Mouse (Mus musculus) intestine, embryonic 14.5 days (tissue): ENCODE results near the gene Wwc1. TPM values are rescaled to one million over a fixed set of nuclear protein-coding genes. Genes with fewer than 3 reads are reported as not detected.
A peak's percentile ranks its signal among the peaks of the same experiment; 100 is the strongest.

ENCODE experiments used
- ATAC-seq: fragments of 200-750 bp; cut with Nextera tagmentation; replicated peaks from 2 replicates; pipeline ENCODE4 v1.8.0; 2017; ENCODE audit warnings: low read depth, moderate number of reproducible peaks, moderate TSS enrichment, moderate library complexity; ENCODE audit not compliant: low FRiP score, low TSS enrichment
- DNase-seq: peaks from one replicate; pipeline ENCODE4 v3.0.0-alpha.2; 2018; ENCODE audit warnings: low spot score
- H3K27ac ChIP-seq: fragments of 300-500 bp; sonication (generic); 2 replicates; pipeline ENCODE4 v1.5.1; 2014; ENCODE audit warnings: low read depth, mild to moderate bottlenecking, control low read depth
- H3K27me3 ChIP-seq: fragments of 300-500 bp; sonication (generic); replicated peaks from 2 replicates; pipeline ENCODE4 v1.6.1; 2014; ENCODE audit warnings: low read length, control low read depth; ENCODE audit not compliant: control insufficient read depth, insufficient read depth
- H3K36me3 ChIP-seq: fragments of 300-500 bp; sonication (generic); 2 replicates; pipeline ENCODE4 v1.6.1; 2014; ENCODE audit warnings: low read length, control low read depth; ENCODE audit not compliant: control insufficient read depth, insufficient read depth
- H3K4me1 ChIP-seq: fragments of 300-500 bp; sonication (generic); replicated peaks from 2 replicates; pipeline ENCODE4 v1.6.1; 2014; ENCODE audit warnings: low read length, control low read depth, mixed read lengths; ENCODE audit not compliant: control insufficient read depth, insufficient read depth
- H3K4me2 ChIP-seq: fragments of 300-500 bp; sonication (generic); 2 replicates; pipeline ENCODE4 v1.6.1; 2014; ENCODE audit warnings: low read length
- H3K4me3 ChIP-seq: fragments of 300-500 bp; sonication (generic); 2 replicates; pipeline ENCODE4 v1.5.1; 2014; ENCODE audit warnings: low read depth, low read length, control low read depth, mixed read lengths
- H3K9ac ChIP-seq: fragments of 300-500 bp; sonication (generic); 2 replicates; pipeline ENCODE4 v1.6.1; 2014; ENCODE audit warnings: mild to moderate bottlenecking, low read length
- H3K9me3 ChIP-seq: fragments of 300-500 bp; sonication (generic); 2 replicates; pipeline ENCODE4 v1.6.1; 2016; ENCODE audit warnings: low read length, control low read depth; ENCODE audit not compliant: control insufficient read depth
- WGBS: fragments of 180-500 bp; shearing (Covaris S2); extraction: QIAGEN DNeasy Blood & Tissue Kit; methylation state at CpG from one replicate; pipeline ENCODE4 v1.1.7; 2014; 5-methylcytosine and 5-hydroxymethylcytosine counted together
- polyA plus RNA-seq: library from polyadenylated mRNA; unstranded; fragments of >200 nt; fragmentation: Nextera tagmentation; extraction: Ambion mirVana; gene quantifications from 2 replicates; pipeline ENCODE4 v1.2.1, GENCODE M21; 2014

Wwc1 gene
- polyA plus RNA-seq, 1 experiment from 2014 or later = 12.4 TPM

DNA sequence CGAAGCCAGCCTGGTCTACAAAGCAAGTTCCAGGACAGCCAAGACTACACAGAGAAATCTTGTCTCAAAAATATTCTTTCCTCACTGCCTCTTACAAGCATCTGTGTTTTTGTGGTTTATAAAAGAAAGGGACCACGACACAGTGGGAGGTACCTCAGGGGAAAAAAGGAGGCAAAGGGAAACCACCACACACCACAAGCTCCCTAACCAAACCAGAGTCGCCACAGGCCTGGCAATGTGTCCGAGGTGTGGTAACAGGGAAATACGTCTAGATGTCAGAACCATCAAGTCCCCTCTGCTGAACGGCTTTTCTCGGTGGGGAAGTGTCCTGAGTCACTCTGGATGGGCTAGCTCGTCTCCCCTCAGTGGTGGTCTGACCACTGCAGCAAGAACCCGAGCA is 80.4 kb downstream of the Wwc1 start:
- no peak for DNase-seq
- Histone ChIP-seq H3K4me3 (no peak overlapping the region), H3K9me3 (no peaks in the 10 kb centered on the region), H3K9ac (no peak overlapping the region), H3K4me2 (no peak overlapping the region), H3K27ac (no peak overlapping the region), H3K36me3 (no peaks in the 10 kb centered on the region), H3K27me3 (no peaks in the 10 kb centered on the region), H3K4me1 (no peaks in the 10 kb centered on the region)
- WGBS = 76% methylated on average over 9 of the region's 9 CpGs
- ATAC-seq = no peak

DNA sequence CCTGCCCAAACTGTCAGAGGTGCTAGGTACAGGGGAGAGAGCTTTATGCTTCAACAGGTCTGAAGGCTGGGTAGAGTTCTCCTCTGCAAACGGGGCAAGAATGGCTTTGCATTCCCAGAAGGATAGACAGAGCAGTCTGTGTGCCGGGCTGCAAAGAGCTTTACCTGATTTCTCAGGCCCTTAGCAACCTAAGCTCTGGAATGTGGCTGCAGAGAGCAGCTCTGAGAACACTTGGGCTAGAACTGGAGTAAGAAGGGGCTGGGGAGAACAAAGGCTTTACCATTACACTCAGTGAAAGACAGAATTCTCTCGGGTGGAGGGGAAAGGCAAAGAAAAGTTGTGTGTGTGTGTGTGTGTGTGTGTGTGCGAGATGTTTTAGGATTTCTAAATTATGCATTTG is 86.9 kb downstream of the Wwc1 start:
- Histone ChIP-seq H3K27ac (peak overlapping the region; percentile 59; the same call in 1 of the 2 replicates), H3K36me3 (0 out of 2 replicates have a peak, but pooled peaks cover 3% of the 10 kb centered on the region), H3K4me2 (no peak overlapping the region), H3K9me3 (no peaks in the 10 kb centered on the region), H3K27me3 (no peaks in the 10 kb centered on the region), H3K4me1 (peaks cover 8% of the 10 kb centered on the region), H3K9ac (no peak overlapping the region), H3K4me3 (no peak overlapping the region)
- WGBS = 53% methylated on average over 4 of the region's 4 CpGs
- DNase-seq (no peak), ATAC-seq (no peak)

DNA sequence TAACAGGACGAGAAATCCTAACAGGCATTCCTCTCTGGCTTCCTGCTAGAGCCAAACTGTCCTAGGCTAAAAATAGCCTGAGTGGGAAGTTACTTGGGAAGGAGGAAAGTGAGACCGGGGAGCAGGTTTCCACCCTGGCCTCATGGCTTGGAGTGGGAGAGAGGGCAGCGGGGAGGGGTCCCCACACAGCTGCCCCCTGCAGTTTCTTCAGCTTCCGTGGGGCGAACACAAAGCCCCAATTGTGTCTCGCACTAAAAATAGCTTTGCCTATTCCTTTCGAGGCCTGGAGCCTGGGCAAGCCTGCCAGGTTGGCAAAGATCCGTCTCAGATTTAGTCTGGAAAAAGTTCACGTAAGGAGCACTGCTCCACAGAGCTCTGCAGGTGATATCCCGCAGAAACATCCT is 87.3 kb downstream of the Wwc1 start:
- DNase-seq (no peak), ATAC-seq (no peak)
- Histone ChIP-seq H3K4me3 (no peak overlapping the region), H3K9me3 (no peaks in the 10 kb centered on the region), H3K4me1 (peaks cover 8% of the 10 kb centered on the region), H3K27me3 (no peaks in the 10 kb centered on the region), H3K4me2 (no peak overlapping the region), H3K27ac (peak overlapping the region; percentile 59), H3K9ac (no peak overlapping the region), H3K36me3 (0 out of 2 replicates have a peak, but pooled peaks cover 3% of the 10 kb centered on the region)
- 46% methylated on average over 10 of the region's 10 CpGs for WGBS

DNA sequence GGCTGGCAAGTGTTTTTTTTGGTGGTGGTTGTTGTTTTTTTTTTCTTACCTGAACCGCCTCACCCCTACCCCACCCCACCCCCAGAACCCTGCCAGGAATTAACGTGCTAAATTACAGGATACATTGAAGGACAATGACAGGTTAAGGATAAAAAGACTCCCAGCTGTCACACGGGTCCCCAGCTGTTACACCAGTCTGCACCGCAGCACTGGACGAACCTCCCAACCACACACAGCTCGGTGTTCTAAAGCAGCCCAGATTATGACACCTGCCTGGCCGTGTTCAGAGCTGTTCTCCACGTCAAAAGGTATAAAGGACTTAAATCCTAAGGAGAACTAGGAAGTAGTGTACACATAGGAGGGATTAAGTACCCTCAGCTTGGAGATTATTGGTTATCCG is 88.0 kb downstream of the Wwc1 start:
- ATAC-seq = no peak
- 77% methylated on average over 9 of the region's 9 CpGs for WGBS
- H3K4me1 ChIP-seq = peaks cover 8% of the 10 kb centered on the region
- H3K27me3 ChIP-seq = no peaks in the 10 kb centered on the region
- H3K9me3 ChIP-seq = no peaks in the 10 kb centered on the region
- H3K4me3 ChIP-seq = no peak overlapping the region
- H3K4me2 ChIP-seq = no peak overlapping the region
- 0 out of 2 replicates have a peak, but pooled peaks cover 3% of the 10 kb centered on the region for H3K36me3 ChIP-seq
- no peak overlapping the region for H3K9ac ChIP-seq
- H3K27ac ChIP-seq = no peak overlapping the region; the same call in 1 of the 2 replicates
- no peak for DNase-seq

DNA sequence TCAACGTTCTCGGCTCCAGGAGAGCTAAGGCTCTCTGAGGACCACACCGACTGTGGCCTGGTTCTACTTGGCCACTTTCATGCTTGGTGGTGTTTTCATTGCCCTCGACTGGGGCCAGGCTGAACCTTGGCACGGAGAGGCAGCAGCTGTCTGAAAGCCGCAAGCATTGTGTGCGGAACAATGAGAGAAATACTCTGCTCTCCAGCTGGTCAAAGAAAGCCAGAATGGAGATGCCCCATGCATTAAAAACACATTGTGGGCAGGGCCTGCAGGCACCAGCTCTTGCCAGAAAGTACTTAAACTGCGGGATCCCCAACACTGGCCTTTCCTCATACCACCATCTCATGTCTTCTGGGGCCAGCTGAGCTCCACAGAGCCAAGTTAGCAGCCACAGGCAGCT is 91.5 kb downstream of the Wwc1 start:
- H3K4me1 ChIP-seq = peaks cover 8% of the 10 kb centered on the region
- H3K27ac ChIP-seq = no peak overlapping the region
- ATAC-seq = no peak
- H3K4me3 ChIP-seq = no peak overlapping the region
- no peak overlapping the region for H3K9ac ChIP-seq
- peaks cover 3% of the 10 kb centered on the region; the same call in 1 of the 2 replicates for H3K36me3 ChIP-seq
- no peak overlapping the region for H3K4me2 ChIP-seq
- WGBS = 88% methylated on average over 8 of the region's 8 CpGs
- no peaks in the 10 kb centered on the region for H3K27me3 ChIP-seq
- no peak for DNase-seq
- no peaks in the 10 kb centered on the region for H3K9me3 ChIP-seq

DNA sequence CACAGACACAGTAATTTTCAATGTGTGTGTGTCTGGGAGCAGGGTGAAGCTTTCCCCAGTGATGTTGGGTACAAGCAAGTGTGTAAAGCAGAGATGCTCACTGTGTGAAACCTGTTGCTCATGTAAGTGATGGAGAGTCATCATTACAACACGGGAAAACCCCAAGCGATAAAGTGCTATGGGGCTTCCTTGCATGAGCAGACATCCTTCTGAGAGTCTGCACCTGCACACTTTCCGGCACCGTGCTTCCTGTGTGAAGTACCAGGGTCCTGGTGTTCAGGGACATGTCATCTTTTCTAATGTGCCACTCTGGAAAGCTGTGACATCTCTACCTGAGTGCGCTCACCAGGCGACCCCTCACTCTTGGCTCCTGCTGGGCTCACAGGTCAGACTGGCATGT is 97.5 kb downstream of the Wwc1 start:
- DNase-seq (no peak), ATAC-seq (no peak)
- Histone ChIP-seq H3K9ac (no peak overlapping the region), H3K27ac (no peak overlapping the region), H3K36me3 (peaks cover 12% of the 10 kb centered on the region), H3K4me3 (no peak overlapping the region), H3K4me2 (no peak overlapping the region), H3K9me3 (no peaks in the 10 kb centered on the region), H3K27me3 (no peaks in the 10 kb centered on the region), H3K4me1 (no peaks in the 10 kb centered on the region)
- 97% methylated on average over 6 of the region's 6 CpGs for WGBS

DNA sequence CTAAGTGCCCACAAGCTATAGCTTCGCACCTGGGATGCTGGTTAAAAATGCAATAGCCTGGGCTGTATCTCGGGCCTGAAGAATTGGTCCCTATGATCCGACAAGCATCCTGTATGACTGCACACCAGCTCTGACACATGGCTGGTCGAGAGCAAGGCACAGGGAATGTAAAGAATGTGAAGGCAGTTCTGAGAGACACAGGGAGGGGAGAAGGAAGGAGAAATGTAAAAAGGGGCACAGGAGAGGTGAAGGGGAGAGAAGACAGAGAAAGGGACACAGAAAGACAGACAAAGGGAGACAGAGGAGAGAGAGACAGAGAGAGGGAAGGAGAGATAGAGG is 101.8 kb downstream of the Wwc1 start:
- H3K4me1 ChIP-seq = no peaks in the 10 kb centered on the region; the same call in 1 of the 2 replicates
- H3K4me2 ChIP-seq = no peak overlapping the region
- WGBS = 38% methylated on average over 4 of the region's 4 CpGs
- H3K27me3 ChIP-seq = no peaks in the 10 kb centered on the region
- ATAC-seq (no peak), DNase-seq (no peak)
- no peak overlapping the region for H3K9ac ChIP-seq
- H3K9me3 ChIP-seq = no peaks in the 10 kb centered on the region
- peaks cover 16% of the 10 kb centered on the region; the same call in 1 of the 2 replicates for H3K36me3 ChIP-seq
- H3K27ac ChIP-seq = no peak overlapping the region
- H3K4me3 ChIP-seq = no peak overlapping the region

DNA sequence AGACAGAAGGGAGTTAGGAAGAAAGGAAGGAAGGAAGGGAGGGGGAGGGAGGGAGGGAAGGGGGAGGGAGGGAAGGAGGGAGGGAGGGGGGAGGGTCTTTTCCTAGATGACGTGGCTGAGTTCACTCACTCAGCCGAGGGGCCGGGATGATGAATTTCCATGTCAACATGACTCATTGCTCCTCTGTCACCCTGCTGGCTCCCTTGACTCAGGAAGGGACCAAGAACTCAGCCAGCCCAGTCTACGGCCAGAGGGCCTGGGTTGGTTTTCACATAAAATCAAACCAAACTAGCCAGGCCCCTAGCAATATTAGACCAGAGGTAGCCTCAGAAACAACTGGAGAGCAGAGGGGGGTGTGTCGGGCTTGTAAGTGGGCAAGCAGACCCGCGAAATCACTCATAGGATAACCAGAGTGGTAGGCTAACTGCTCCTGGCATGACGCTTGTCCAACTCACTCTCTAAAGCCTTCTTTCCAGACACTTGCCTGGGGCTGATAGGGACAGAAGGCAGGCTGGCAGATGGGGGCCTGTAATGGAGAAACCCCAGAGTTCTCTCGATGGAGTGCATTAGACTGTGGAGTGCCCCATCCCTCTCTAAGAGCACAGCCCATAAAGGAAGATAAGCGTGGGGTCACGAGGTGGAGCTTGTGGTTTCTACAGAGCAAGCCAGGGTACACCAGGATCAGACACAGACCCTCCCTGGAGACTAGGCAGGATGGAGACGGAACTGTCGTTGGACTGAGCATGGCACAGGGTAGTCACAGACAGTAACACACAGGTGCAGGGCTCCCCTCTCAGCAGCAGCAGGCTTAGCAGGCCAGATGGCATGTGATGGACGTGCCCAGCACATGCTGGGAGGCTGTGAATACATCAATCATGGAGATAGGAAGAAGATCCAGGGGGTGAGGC is 102.4 kb downstream of the Wwc1 start:
- 58% methylated on average over 14 of the region's 14 CpGs for WGBS
- Histone ChIP-seq H3K9me3 (no peaks in the 10 kb centered on the region), H3K27ac (no peak overlapping the region), H3K36me3 (peaks cover 13% of the 10 kb centered on the region; the same call in 1 of the 2 replicates), H3K4me2 (no peak overlapping the region), H3K4me1 (no peaks in the 10 kb centered on the region; the same call in 1 of the 2 replicates), H3K27me3 (no peaks in the 10 kb centered on the region), H3K4me3 (no peak overlapping the region), H3K9ac (no peak overlapping the region)
- ATAC-seq (no peak; the same call in 1 of the 2 replicates), DNase-seq (no peak)
